Mouse (Mus musculus): ENCODE data around the gene Hmcn1.

Hmcn1 gene

DNA sequence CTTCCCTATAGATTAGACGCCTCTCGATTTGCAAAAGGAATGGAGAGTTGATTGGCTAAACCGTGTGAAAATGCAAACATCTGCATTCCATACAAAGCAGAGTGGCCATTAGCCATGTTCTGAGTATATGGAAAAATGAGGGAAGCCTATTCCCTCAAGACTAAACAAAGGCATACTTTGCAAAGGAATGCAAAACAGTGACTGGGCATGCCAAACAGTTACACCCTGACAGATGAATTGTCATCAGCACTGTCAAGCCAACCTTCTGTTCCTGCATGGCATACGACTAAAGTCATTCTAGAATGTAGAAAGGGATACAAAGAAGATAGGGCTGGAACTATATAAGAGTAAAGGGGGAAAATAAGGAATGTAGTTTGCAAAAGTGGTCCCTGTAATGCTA, 115.3 kb downstream of the Hmcn1 start:
- no peak for DNase-seq (ENCODE audit: low spot score)

GRCm38 (mm10) chr1:150874025-150874424, 119.2 kb downstream of the Hmcn1 start:
- no peak for DNase-seq (ENCODE audit: low spot score)

GRCm38 (mm10) chr1:150873231-150873630, 120.0 kb downstream of the Hmcn1 start:
- no peak for DNase-seq (ENCODE audit: low spot score)

DNA sequence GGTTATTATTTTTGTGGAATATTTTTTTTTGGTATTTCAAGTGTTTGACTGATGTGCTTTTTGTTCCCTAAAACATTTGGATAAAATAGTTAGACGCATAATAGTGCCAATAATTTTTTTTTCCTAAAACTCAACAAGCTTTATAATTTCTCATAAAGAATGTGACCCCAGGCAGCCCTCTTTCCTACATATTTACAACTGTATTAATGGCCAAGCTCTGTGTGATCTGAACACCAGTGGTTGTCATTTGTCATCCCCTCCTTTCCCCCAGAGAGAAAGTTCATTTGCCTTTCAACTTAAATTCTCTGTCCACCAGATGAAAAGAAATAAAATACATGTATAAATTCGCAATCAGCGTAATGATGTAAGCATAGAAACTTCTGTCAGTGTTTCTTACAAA, 121.1 kb downstream of the Hmcn1 start:
- no peak for DNase-seq (ENCODE audit: low spot score)

DNA sequence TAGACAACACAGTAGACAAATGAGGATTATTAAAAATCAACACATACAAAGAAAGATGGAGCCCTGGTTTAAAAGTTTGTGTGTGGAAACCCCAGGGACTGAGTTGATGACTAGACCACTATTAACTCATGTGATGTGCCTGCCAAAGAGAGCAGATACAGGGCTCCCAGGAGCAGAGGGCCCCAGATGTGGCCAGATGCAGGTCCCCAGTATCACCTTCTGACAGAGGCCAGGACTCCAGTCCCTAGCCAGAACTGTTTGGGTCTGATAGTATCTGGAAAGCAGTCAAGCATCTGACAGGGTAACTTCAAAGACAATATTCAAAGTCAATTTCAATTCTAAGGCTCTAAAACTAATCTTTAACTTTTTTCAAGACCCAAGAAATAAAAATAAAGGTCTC, 124.0 kb downstream of the Hmcn1 start:
- no peak for DNase-seq (ENCODE audit: low spot score)

DNA sequence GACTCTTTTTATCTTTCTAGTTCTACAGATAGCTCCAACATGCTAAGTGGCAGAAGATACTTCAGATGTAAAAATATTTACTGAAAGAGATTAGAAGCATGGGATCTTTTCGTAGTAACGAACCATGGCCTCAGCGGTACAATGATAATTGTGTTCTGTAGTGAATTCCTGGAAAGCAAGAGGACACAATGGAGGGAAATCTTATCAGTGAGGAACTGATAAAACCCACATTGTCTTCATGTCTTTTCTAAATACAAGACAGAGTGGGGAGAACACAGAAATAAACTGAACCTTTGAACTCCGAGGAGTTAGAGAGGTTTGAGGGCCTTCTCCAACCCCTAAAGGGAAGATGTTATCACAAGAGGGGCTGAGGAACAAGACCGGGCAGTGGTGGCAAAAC, 126.6 kb downstream of the Hmcn1 start:
- no peak for DNase-seq (ENCODE audit: low spot score)

DNA sequence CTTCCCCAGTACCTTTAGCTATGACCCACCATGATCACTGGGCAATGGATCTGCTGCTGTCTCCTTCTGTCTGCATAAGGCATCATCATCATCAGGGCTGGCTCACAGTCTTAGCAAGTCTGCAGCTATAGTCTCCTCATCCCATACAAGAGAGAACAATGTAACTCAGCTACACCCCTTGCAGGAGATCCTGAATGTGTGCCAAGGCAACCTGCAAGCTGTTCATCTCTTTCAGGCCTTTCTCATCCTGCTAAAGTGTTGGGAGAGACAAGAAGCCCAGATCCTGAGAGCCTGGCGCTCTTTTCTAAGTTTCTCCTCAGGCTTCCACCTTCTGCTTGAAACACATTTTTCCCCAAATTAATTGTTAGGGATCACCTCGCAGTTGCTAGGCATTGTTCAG, 135.5 kb downstream of the Hmcn1 start:
- no peak for DNase-seq (ENCODE audit: low spot score)

- DNase-seq (ENCODE audit: low spot score), result no peak
Measured at GRCm38 (mm10) chr1:150833448-150833847, 159.8 kb downstream of the Hmcn1 start.

DNA sequence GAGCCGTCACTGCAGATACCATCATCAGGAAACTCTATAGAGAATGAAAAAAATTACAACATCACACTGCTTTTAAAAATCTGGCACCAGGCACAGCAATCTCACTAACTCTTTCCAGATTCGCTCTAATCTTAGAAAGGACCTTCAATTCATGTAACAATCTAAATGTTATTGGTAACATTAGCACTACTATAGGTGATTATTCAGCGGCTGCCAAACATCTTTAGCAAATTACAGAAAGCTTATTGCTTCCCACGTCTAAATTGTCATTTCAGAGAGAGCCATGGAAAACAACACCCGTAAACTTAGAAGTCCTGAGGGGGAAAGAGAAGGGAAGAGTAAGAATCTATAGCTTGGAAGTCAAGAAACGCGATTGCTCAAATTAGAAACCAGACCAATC, 163.4 kb downstream of the Hmcn1 start:
- no peak for DNase-seq (ENCODE audit: low spot score)

- no peak for DNase-seq (ENCODE audit: low spot score)
Measured at GRCm38 (mm10) chr1:150827169-150827568, 166.1 kb downstream of the Hmcn1 start.

DNA sequence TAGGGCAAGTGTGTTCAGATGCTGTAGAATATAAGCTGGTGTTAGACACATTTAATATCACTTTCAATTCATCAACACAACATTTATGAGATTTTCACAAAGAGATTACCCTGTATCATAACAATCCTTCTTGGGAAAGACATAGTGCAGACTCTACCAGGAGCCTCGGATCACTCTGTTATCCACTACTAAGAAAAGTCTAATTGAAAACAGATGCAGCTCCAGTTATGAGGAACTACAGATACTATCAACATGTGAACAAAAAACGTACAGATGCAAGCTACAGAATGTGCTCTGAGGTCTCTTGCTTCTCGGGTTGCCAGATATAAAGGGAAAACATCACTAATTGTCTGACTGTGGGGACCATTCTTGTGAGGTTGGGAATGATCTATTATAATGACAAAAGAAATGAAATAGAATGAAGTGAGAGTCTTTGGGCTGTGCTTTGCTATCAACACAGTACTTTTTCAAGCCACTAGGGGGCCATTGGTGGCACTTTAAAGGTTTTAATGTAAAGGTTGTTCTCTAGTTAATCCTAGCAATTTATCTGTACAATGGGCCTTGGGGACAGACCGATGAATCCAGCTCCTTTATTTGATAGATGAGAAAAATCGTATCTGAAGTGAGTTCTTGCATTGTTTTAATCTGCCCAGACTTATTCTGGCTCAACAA, 168.8 kb downstream of the Hmcn1 start:
- DNase-seq (ENCODE audit: low spot score), result no peak

- DNase-seq (ENCODE audit: low spot score), result no peak
Measured at GRCm38 (mm10) chr1:150816035-150816807, 177.0 kb downstream of the Hmcn1 start.

- no peak for DNase-seq (ENCODE audit: low spot score)
Measured at GRCm38 (mm10) chr1:150814917-150815316, 178.3 kb downstream of the Hmcn1 start.

DNA sequence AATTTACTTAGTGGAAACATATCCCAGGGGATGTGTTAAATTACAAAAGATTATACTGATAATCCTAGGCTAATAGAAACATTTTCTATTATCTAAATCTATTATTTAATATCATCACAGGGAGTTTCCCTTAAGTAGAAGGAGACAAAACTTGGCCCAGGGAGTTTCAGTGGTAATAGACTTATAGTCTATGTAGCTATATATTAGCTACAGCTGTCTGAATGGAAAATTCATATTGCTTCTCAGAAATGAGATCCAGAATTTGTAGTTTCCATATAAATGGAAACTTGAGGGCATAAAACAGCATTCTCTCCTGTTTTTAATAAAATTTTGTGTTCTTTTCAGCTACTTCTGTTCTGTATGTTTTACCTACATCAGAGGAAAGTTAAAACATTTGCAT, 179.9 kb downstream of the Hmcn1 start:
- DNase-seq (ENCODE audit: low spot score), result no peak

DNA sequence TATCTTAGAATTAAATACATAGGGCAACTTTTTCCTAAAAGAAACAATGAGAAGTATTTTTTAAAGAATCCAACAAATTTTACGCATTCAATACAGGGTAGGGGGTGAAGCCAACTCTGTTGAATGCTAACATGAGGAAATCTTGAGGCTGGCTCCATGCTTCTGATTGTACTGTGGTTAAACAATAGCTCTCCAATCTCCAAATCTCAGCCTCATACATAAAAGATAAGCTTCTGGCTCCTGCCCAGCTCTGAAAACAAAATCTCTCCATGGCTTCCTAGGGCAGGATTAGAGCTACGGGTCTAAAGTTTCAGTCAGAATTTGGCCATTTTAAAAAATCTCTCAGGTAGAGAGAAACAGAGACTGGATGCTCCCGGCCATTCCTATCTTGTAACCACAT, 186.4 kb downstream of the Hmcn1 start:
- no peak for DNase-seq (ENCODE audit: low spot score)

GRCm38 (mm10) chr1:150805466-150805865, 187.8 kb downstream of the Hmcn1 start:
- no peak for DNase-seq (ENCODE audit: low spot score)

DNA sequence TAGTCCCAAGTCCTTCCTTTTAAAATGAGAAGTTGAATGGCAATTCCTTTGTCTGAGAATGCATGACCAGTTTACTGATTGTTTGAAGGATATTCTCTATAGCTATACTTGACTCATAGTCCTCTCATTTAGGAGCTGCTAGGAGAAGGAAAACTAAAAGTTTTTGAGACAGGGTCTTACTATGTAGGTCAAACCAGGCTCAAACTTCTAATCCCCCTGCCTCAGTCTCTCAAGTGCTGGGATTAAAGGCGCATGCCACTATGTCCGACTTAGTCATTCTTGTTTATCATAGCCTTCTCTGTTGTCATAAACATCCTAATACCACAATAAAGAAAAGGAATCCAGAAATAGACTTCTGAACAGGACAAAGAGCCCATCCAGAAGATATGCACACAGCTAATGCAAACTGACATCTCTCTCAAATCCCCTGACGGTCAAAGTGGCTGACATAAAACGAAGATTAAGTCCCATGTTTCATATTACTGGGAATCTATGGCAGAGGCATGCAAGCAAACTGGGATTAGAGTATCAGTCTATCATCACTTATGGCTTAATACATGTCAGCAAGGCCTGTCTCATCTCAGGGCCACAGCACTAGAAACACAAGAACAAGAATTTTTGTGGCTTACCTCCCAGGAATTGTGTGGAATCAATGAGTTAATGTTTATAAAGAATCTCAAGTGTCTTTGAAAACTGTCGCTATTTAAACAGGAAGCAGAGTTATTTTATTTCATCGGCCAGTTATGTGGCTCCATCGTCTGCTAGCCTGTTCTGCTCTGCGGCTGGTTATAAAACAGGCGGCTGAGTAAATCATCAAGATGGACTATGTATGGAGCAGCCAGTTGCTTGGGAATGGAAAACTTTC, 188.8 kb downstream of the Hmcn1 start:
- DNase-seq (ENCODE audit: low spot score), result no peak

- DNase-seq (ENCODE audit: low spot score), result no peak
Measured at GRCm38 (mm10) chr1:150802642-150803041, 190.6 kb downstream of the Hmcn1 start.

DNA sequence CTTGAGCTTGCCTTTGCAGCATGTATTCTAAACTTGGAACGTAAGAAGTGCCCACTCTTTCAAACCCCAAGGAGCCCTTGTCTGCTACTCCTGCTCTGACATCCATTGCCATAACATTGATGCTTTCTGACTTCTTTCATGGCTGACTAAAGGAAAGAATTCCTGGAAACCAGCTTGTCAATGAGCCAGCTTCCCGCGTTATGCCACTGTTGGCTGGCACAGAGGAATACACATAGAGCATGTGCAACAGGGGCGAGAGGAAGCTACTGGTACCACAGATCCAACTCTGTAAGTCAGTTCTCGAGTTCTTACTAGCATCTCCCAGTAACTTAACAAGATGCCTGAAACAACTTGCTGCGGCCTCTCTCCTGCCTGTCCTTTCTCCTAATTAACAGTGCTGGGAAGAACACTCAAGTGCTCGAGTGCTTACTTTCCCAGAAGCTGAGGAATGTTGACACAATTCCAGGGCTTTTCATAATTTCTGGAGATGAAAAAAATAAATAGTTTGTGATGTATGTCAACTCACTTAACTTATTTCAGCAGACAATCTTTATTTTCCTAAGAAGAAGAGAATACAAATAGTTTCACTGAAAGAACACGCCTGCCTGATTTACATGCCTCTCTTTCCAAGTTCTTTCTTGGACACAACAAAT, 192.5 kb downstream of the Hmcn1 start:
- DNase-seq (ENCODE audit: low spot score), result no peak

GRCm38 (mm10) chr1:150798651-150799050, 194.6 kb downstream of the Hmcn1 start:
- DNase-seq (ENCODE audit: low spot score), result no peak

DNA sequence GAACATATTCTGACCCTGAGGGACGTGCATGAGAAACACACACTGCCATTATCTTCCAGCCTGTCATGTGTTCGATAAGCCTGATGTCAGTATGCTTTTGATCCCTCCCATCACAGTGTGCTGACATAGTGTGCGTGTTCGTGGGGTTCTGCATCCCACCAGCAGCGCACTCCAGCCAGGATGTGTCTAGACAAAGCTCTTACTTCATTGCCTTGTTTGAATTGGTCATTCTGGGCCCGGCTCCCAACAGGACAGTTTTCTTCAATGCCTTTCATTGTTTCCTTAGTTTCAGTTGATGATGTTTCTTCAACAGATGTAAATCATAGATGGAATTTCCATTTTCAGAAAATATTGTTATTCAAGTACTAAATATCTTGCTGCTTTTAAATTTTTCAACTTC, 206.5 kb downstream of the Hmcn1 start:
- no peak for DNase-seq (ENCODE audit: low spot score)

Measured in left cerebral cortex, adult 11 months (tissue).